Mouse (Mus musculus) T-helper 2 cell (primary cell): ENCODE measurements around the gene Lrrfip2.

Experiments
- in situ Hi-C: fragments of 300-600 bp; cut with MboI, MseI; formaldehyde crosslinking; loops from one replicate; pipeline ENCODE4 v1.15.1; 2025; ENCODE audit warnings: high pct_unique_total_duplicates

The Lrrfip2 gene

DNA sequence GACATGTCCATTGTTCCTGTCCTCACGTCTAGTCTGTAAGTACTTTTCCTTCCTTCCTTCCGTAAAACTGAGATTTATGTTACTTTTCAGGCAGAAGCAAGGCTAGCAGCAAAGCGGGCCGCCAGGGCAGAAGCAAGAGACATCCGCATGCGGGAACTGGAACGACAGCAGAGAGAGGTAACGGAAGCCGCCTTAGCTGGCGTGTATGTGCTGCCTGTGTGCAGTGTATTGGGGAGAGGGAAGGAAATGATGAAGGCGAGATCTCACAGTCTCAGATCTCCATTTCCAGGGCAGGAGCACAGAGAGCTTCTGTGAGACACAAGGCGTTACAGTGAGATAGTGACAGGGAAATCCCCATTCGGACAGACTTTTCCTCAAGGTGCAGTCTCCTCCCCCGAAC, 43.8 kb downstream of the Lrrfip2 start:
- in situ Hi-C loops: no loop called here

DNA sequence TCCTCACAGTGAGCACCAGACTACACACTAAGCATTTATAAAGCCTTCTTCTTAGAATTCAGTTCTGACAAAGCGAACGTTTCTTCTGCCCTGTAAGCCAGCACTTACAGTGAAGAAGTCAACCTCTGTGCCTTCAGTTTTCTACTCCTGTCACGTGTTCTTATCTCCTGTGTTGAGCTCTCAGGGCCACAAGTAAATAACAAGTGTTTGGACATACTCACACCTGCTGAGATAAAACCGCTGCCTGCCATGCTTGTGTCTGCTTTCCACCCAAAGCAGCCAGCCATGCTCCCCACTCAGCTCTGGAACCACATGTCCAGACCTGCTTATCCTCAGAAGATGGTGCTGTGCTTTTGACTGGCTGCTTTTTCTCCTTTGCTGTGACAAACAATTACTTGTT, 49.2 kb downstream of the Lrrfip2 start:
- in situ Hi-C loops: no loop called here

DNA sequence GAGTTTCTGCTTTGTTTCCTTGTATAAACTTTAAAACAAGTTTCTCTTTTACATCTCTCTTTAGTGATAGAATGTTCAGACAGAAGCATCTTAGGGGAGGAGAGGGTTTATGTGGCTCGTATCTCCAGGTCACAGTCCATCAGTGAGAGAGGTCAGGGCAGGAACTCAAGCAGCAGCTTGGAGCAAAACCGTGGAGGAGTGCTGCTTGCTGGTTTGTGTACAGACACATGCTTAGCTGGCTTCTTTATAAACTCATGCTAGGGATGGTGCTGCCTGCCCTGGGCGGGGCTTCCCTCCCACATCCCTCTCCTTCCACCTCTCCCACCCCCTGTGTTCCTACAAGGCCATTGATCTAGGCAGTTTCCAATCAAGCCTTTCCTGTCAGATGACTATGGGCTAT, 53.0 kb downstream of the Lrrfip2 start:
- in situ Hi-C loops: no loop called here

- in situ Hi-C loops: no loop called here
These were observed 56.7 kb downstream of the Lrrfip2 start for GRCm38 (mm10) chr9:111174071-111174470.

GRCm38 (mm10) chr9:111178971-111179370, 61.6 kb downstream of the Lrrfip2 start:
- in situ Hi-C loops: no loop called here

- in situ Hi-C loops: no loop called here
These were observed 64.8 kb downstream of the Lrrfip2 start for GRCm38 (mm10) chr9:111182176-111182575.

DNA sequence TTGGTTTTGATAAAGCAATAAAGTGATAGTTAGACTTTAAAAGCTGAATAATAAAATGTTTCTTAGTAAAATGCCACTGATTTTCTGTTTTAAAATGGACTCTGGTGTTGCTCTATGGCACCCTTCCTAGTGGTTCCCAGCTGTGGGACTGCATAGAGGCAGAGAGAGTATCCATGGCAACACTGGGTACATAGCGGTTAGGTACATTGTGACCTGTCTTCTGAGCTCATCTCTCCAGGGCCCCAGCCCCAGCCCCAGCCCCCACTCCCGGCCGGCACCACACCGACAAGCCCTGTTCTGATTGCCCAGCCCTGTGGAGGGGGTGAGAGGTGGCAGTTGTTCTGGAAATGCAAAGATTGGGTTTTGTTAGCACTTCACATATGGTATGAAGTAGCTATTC, 67.5 kb downstream of the Lrrfip2 start:
- in situ Hi-C loops: no loop called here

DNA sequence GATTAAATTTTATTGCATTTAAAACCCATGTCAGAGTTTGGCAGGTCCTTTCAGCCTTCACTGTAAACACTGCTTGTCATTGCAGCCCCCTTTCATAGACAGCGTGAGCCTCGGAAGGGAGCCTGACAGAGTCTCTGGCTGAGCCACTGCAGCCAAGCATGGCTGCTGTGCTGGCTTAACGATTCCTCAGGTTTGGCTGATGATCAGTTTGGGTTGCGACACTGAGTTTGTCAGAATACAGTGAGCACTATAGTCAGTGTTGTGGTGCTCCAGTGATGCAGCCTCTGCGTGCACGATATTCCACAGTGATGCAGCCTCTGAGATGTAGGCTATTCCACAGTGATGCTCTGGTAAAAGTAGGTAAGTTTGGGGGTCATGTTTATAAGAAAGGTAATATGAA, 69.5 kb downstream of the Lrrfip2 start:
- in situ Hi-C loops: no loop called here

GRCm38 (mm10) chr9:111188731-111189130, 71.3 kb downstream of the Lrrfip2 start:
- in situ Hi-C loops: no loop called here

GRCm38 (mm10) chr9:111193211-111193610, 75.8 kb downstream of the Lrrfip2 start:
- in situ Hi-C loops: no loop called here

DNA sequence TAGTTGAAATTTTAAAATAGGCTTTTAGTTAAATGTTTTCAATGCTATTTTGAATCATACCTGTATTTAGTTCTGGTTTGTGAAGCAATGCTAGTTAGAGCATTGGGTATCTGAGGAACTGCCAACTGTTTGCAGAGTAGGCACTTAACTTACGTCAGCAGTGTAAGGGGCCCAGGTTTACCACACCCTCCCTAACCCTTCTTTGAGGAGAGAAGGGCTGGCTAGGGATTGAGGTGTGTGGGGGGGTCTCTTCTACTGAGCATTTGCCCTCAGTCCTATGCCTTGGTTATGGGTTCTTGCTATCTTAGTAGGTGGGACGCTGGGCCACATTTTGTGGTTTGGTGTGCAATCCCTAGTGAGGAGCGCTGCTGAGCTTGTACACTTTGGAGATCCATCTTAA, 79.7 kb downstream of the Lrrfip2 start:
- in situ Hi-C loops: no loop called here

DNA sequence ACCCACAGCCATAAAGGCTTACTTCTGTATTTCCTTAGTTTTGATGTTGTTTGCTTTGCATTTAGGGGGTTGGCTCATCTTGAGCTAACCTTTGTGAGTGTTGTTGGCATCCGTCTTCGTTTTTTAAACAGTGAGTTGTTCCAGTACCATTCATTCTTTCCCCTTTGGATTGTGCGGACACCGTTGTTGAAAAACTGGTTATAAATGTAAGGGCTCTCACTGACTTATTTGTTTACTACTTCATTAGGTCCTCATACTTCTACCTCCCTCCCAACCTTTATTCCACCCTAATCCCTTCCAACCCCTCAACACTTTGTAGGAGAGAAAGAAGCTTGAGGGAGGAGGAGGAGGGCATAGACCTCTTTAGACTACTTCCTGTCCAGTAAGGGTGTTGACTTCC, 80.3 kb downstream of the Lrrfip2 start:
- in situ Hi-C loops: no loop called here

GRCm38 (mm10) chr9:111198332-111198731, 80.9 kb downstream of the Lrrfip2 start:
- in situ Hi-C loops: no loop called here

GRCm38 (mm10) chr9:111200208-111200607, 82.8 kb downstream of the Lrrfip2 start:
- in situ Hi-C loops: no loop called here

DNA sequence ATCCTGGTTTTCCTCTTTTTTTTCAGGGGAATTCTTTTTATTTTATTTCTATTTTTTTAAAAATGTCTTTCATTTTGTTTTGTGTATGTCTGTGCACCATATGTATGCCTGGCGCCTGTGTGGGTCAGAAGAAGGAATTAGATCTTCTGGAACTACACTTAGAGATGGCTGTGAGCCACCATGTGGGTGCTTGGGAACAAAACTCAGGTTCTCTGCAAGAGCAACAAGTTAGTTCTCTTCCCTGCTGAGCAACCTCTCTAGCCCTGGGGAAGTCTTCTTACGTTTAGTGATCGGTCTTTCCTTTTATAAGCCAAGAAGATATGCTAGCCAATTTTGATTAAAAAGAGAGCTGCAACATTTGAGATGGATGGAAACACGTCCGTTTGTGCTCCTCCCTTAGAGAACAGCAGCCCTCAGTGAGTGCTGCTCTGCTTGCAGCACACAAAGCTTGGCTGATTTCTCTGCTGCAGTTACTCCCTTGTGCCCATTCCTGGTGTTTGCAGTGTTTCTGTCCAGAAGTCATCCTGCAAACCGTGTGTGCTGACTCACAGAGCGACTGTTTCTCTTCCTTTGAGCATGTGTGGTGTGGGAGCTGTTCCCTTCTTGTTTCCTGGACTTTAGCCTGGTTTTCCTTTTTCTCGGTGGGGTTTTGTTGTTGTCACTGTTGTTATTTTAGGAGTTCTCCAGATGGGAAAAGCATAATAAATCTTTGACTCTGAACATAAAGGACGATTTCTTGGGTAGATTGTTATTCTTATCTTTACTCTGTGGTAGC, 87.4 kb downstream of the Lrrfip2 start:
- in situ Hi-C loops: no loop called here

DNA sequence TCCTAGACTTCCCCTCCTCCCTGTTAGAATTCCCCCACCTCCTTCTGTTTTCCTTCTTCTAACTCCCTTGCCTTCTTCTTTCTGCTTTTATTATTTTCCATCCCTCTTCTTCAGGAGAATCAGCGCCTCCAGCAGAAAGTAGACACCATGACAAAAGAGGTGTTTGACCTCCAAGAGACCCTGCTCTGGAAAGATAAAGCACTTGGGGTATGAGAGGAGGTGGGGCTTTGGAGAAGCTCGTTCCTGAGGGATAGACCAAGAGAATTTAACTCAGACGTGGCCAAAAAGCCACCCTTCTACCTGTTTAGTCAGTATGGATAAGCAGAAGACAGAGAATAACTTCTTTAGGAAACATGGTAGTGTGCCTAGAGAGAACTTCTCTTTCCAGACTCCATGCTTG, 90.3 kb downstream of the Lrrfip2 start:
- in situ Hi-C loops: no loop called here

DNA sequence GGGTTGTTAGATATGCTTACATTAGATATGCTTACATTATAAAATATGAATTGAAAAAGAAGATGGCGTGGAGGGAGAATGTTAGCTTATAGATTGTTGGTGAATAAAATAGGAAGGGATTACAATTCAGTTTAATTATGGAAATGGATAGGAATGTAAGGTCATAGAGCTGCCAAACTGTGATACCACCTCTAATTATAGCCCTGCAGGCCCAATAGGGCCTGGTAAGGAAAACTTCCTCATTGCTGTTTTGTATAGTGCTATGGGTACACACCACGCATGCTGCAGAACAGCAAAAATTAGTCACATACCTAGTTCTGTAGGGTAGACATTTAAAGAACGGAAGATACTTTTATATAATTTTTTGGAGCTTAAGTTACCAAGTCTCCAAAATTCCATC, 90.8 kb downstream of the Lrrfip2 start:
- in situ Hi-C loops: no loop called here

DNA sequence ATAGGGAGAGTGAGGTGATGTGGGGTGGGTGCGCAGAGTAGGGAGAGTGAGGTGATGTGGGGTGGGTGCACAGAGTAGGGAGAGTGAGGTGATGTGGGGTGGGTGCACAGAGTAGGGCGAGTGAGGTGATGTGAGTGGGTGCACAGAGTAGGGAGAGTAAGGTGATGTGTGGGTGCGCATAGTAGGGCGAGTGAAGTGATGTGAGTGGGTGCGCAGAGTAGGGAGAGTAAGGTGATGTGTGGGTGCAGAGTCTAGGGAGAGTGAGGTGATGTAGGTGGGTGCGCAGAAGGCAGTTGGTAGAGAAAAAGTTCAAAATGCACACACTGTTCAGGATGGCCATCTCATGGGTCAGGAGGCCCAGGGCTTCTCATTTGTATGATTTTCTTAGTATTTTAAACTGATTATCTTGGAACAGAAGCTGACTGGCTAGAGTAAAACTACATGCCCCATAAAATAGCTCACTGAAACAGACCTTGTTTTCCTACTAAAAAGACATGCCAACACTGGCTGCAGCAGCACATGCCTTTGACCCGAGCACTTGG, 91.8 kb downstream of the Lrrfip2 start:
- in situ Hi-C loops: no loop called here

- in situ Hi-C loops: no loop called here
These were observed 93.0 kb downstream of the Lrrfip2 start for GRCm38 (mm10) chr9:111210412-111210811.

DNA sequence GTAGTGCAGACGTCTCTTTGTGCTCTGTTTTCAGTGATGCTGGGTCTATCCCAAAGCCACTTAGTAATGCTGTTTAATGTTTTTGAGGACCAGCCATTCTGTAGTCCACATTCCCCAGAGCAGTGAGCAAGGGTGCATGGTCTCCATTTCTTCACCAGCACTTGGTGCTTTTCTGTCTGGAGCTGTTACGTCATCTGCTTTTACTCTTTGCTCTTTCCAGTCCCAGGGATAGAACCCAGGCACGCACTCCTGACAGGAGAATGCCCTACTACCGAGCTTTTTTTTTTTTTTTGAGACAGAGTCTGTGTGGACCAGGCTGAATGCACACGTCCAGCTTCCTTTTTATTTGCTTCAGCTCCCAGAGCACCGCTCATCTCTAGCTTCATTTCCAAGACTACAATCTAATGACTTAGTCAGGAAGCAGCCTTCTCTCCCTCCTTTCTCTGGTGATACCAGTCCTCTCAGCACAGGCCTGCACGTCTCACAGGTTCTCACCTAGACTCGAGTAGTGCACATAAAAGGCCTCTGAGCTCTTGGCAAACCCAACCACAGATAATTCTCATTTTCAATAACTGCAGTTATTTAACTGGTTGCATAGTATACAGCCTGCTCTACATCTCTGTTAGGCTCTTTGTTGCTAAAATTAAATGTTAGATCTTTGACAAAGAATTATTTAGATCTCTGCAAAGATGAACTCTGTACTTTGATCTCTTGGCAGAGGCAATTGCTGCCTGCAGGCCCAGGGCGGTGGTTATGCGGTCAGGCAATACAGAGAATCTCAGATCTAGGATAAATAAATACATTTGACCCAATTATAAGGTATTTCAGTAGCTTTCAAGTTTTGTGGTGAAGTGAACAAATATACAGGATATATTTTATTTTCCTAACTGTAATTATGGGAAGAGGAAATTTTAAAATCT, 94.0 kb downstream of the Lrrfip2 start:
- in situ Hi-C loops: no loop called here

- in situ Hi-C loops: no loop called here
These were observed 96.1 kb downstream of the Lrrfip2 start for GRCm38 (mm10) chr9:111213501-111213900.

- in situ Hi-C loops: no loop called here
These were observed 99.0 kb downstream of the Lrrfip2 start for GRCm38 (mm10) chr9:111216424-111216823.
